Mouse (Mus musculus) G1E (cell line): ENCODE measurements at regions not wholly inside any gene's neighbourhood (a gene's known extent, or its start where the extent isn't known, plus 50 kb on each side); places are given as distances from the start of the nearest gene placed in this dataset.

Experiments
- ATAC-seq: 2 replicates; pipeline ENCODE4 v1.8.0; 2016; ENCODE audit warnings: mild to moderate bottlenecking; ENCODE audit not compliant: insufficient number of reproducible peaks, poor library complexity, low FRiP score, severe bottlenecking; ENCODE audit errors: extremely low read depth
- DNase-seq: peaks from one replicate; pipeline ENCODE4 v3.0.0; 2012; ENCODE audit warnings: low spot score
- H3K27me3 ChIP-seq: 2 replicates; pipeline ENCODE4 v1.6.1; 2012; ENCODE audit warnings: mild to moderate bottlenecking, low read length, inconsistent platforms; ENCODE audit not compliant: insufficient read depth
- H3K36me3 ChIP-seq: replicated peaks from 2 replicates; pipeline ENCODE3; 2012; ENCODE audit warnings: mild to moderate bottlenecking, inconsistent platforms
- H3K4me1 ChIP-seq: 2 replicates; pipeline ENCODE4 v1.6.1; 2012; ENCODE audit warnings: low read depth, low read length, inconsistent platforms, mixed read lengths; ENCODE audit not compliant: insufficient read depth
- H3K4me3 ChIP-seq: 2 replicates; pipeline ENCODE4 v1.5.1; 2012; ENCODE audit warnings: low read depth, mild to moderate bottlenecking, inconsistent platforms, low read length, moderate library complexity, mixed read lengths
- H3K9me3 ChIP-seq: replicated peaks from 2 replicates; pipeline ENCODE4 v1.6.1; 2012; ENCODE audit warnings: inconsistent platforms
- CTCF ChIP-seq: IDR thresholded peaks from 2 replicates; pipeline ENCODE4 v1.5.1; 2012; ENCODE audit warnings: low read depth, low read length, inconsistent platforms, mixed read lengths
- GATA1 ChIP-seq: IDR thresholded peaks from 2 replicates; pipeline ENCODE4 v1.6.1; 2012; ENCODE audit warnings: borderline replicate concordance, low read length, inconsistent platforms, mixed read lengths
- GATA2 ChIP-seq: IDR thresholded peaks from 2 replicates; pipeline ENCODE4 v1.6.1; 2012; ENCODE audit warnings: low read depth, low read length, inconsistent platforms, borderline replicate concordance
- POLR2AphosphoS5 ChIP-seq: IDR thresholded peaks from 2 replicates; pipeline ENCODE4 v1.6.1; 2012; ENCODE audit warnings: low read depth, low read length, inconsistent platforms; ENCODE audit not compliant: insufficient replicate concordance
- TAL1 ChIP-seq: conservative IDR thresholded peaks from 2 replicates; pipeline ENCODE4 v1.6.1; 2012; ENCODE audit warnings: low read depth, low read length, inconsistent platforms, mixed read lengths

DNA sequence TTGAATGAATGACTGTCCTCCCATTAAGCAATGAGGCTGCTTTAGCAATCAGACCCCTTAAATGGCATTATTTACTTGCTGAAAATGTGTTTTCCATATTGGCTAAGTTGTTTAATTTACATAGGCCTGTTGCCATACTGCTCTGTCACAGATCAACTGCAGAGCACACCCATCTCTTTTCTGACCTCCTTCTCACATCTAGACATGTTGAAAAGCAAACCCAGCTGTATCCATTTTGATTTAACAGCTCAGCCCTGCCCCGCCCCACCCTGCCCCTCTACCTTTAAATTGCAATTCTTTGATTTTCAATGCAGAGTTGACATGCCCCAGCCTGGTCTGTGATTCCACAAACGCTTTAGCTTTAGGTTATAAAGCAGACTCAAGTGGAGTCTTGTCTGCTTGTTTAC lies 307.5 kb downstream of the Btg1 start:
- TF ChIP-seq CTCF = no peak
- TF ChIP-seq GATA2 = no peak
- no peak for TF ChIP-seq GATA1
- no peak for TF ChIP-seq POLR2AphosphoS5
- no peak for TF ChIP-seq TAL1
- no peaks in the 10 kb centered on the region for H3K36me3 ChIP-seq
- H3K9me3 ChIP-seq = peaks cover 14% of the 10 kb centered on the region
- ATAC-seq (no peak), DNase-seq (no peak)
- no peaks in the 10 kb centered on the region for H3K4me1 ChIP-seq
- H3K4me3 ChIP-seq = no peak overlapping the region
- H3K27me3 ChIP-seq = no peaks in the 10 kb centered on the region

DNA sequence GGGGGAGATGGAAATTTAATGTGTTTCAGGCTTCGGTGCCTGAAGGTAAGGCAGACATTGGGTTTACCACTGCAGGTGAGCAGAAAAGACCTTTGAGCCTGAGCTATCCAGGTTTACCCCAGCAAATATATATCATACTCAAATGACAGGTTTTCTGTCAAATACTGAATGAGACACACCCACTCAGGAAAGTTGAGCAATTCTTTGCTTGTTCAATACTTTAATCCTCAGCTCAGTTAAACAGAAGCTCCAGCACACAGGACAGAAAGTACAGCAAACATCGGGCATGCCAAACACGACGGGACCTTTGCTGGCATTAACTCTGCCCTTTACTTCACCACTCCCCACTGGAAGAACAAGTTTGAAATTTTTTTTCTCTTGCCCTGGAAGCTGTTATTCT lies 307.9 kb downstream of the Btg1 start:
- DNase-seq = no peak
- no peaks in the 10 kb centered on the region for H3K27me3 ChIP-seq
- peaks cover 9% of the 10 kb centered on the region for H3K9me3 ChIP-seq
- no peak for TF ChIP-seq TAL1
- TF ChIP-seq CTCF = no peak
- no peaks in the 10 kb centered on the region for H3K4me1 ChIP-seq
- no peak overlapping the region for H3K4me3 ChIP-seq
- H3K36me3 ChIP-seq = no peaks in the 10 kb centered on the region
- ATAC-seq = no peak

DNA sequence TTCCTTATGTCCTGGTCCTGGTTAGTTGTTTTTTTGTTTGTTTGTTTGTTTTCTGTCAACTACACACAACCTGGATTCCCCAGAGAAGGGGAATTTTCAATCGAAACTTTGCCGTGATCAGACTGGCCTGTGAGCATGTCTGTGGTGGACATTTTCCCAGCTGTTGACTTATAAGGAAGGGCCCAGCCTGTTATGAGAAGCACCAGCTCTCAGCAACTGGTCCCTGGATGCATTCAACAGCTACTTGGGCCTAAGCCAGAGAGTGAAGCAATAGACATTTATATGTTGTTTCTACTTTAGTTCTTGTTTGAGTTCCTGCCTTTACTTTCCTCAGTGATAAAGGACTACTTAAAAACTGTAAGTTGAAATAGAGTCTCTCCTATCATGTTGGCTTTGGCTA lies 309.0 kb downstream of the Btg1 start:
- ATAC-seq (no peak), DNase-seq (no peak)
- no peaks in the 10 kb centered on the region for H3K4me1 ChIP-seq
- no peaks in the 10 kb centered on the region for H3K27me3 ChIP-seq
- no peaks in the 10 kb centered on the region for H3K36me3 ChIP-seq
- no peak overlapping the region for H3K4me3 ChIP-seq
- TF ChIP-seq CTCF = no peak
- no peak for TF ChIP-seq GATA1
- no peak for TF ChIP-seq POLR2AphosphoS5
- no peak for TF ChIP-seq GATA2
- TF ChIP-seq TAL1 = no peak
- H3K9me3 ChIP-seq = peaks cover 8% of the 10 kb centered on the region; the same call in 1 of the 2 replicates

GRCm38 (mm10) chr10:96934661-96935060 lies 317.9 kb downstream of the Btg1 start:
- TF ChIP-seq GATA1 = no peak
- no peak for TF ChIP-seq POLR2AphosphoS5
- no peak for TF ChIP-seq GATA2
- TF ChIP-seq TAL1 = no peak
- no peak for TF ChIP-seq CTCF
- no peaks in the 10 kb centered on the region for H3K27me3 ChIP-seq
- no peaks in the 10 kb centered on the region for H3K36me3 ChIP-seq
- no peak overlapping the region for H3K4me3 ChIP-seq
- H3K4me1 ChIP-seq = no peaks in the 10 kb centered on the region
- ATAC-seq (no peak), DNase-seq (no peak)
- peaks cover 5% of the 10 kb centered on the region; the same call in 1 of the 2 replicates for H3K9me3 ChIP-seq

DNA sequence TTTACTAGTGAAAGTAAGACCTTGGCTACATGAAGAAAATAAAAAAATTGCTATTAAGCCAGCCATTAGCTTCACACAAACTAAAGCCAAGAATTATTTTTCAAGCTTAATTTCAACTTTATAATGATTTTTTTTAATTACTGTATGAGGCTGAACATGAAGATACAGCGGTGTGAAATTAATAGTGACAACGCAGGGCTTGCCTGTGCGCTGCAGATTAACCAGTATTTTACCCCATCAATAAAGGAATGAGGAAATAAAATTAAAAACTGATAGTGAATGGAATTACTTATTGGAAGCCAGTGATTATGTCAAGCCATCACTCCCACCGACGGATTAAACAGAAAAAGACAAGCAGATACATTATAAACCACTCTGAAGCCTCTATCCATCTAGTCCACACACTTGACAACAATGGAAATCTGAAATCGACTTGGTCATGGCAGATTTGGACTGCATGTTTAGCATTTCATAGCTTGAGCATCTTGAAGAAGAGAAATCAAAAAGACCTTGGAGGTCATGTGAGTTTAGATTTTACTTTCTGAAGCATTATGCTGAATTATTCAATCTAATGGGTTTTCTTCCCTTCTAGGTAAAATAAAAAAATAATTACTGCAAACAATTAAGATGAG lies 324.2 kb downstream of the Btg1 start:
- Histone ChIP-seq H3K4me3 (no peak overlapping the region), H3K4me1 (no peaks in the 10 kb centered on the region), H3K36me3 (no peaks in the 10 kb centered on the region), H3K27me3 (no peaks in the 10 kb centered on the region), H3K9me3 (peaks cover 2% of the 10 kb centered on the region; the same call in 1 of the 2 replicates)
- no peak for TF ChIP-seq TAL1
- no peak for TF ChIP-seq GATA2
- no peak for TF ChIP-seq GATA1
- no peak for TF ChIP-seq POLR2AphosphoS5
- no peak for TF ChIP-seq CTCF
- DNase-seq = no peak
- ATAC-seq = no peak

- H3K36me3 ChIP-seq = no peaks in the 10 kb centered on the region
- H3K27me3 ChIP-seq = no peaks in the 10 kb centered on the region
- TF ChIP-seq CTCF = no peak
- TF ChIP-seq POLR2AphosphoS5 = no peak
- no peak for TF ChIP-seq GATA1
- no peak for TF ChIP-seq TAL1
- no peak for TF ChIP-seq GATA2
- H3K9me3 ChIP-seq = no peaks in the 10 kb centered on the region
- DNase-seq (no peak), ATAC-seq (no peak)
- H3K4me3 ChIP-seq = no peak overlapping the region
- no peaks in the 10 kb centered on the region for H3K4me1 ChIP-seq
These were observed 327.4 kb downstream of the Btg1 start for GRCm38 (mm10) chr10:96944229-96944628.

GRCm38 (mm10) chr10:96947971-96948370 lies 331.2 kb downstream of the Btg1 start:
- Histone ChIP-seq H3K4me1 (no peaks in the 10 kb centered on the region), H3K4me3 (no peak overlapping the region), H3K36me3 (no peaks in the 10 kb centered on the region), H3K27me3 (no peaks in the 10 kb centered on the region), H3K9me3 (no peaks in the 10 kb centered on the region)
- TF ChIP-seq TAL1 = no peak
- no peak for TF ChIP-seq GATA2
- no peak for TF ChIP-seq POLR2AphosphoS5
- TF ChIP-seq GATA1 = no peak
- TF ChIP-seq CTCF = no peak
- DNase-seq = no peak
- ATAC-seq = no peak
